Mouse (Mus musculus): ENCODE measurements around the gene Ccnb1ip1.

The Ccnb1ip1 gene

GRCm38 (mm10) chr14:50782166-50782565, 25.4 kb downstream of the Ccnb1ip1 start:
- no peak for DNase-seq

DNA sequence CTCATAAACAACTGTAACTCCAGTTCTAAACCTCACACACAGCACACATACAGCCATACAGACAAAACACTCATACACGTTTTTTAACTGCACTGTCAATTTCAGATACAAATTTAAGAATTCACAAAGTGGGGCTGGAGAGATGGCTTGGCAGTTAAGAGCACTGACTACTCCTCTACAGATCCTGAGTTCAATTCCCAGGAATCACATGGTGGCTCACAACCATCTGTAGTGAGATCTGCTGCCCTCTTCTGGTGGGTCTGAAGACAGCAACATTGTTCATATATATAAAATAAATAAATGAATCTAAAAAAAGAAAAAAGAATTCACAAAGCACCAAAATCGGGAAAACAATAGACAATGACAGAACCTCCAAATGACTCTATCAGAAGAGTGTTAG, 36.2 kb downstream of the Ccnb1ip1 start:
- DNase-seq = no peak

DNA sequence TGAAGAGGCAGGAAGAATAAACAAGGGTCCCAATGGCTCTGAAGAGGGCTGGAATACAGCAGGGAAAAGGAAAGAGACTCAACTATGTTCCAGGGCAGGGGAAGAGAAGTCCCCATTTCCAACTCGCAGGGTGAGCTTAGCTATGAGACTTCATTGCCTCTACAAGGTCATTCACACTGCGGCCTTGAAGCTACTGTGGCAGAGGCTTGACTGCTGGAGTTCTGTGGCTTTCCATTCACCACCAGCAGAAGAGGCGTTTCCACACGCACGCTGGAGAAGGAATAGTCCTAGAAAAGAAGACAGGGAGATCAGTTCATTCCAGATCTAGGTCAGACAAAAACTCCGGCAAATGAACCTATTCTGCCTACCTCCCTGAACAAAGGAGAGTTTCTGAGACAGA, 41.8 kb downstream of the Ccnb1ip1 start:
- no peak for DNase-seq

DNA sequence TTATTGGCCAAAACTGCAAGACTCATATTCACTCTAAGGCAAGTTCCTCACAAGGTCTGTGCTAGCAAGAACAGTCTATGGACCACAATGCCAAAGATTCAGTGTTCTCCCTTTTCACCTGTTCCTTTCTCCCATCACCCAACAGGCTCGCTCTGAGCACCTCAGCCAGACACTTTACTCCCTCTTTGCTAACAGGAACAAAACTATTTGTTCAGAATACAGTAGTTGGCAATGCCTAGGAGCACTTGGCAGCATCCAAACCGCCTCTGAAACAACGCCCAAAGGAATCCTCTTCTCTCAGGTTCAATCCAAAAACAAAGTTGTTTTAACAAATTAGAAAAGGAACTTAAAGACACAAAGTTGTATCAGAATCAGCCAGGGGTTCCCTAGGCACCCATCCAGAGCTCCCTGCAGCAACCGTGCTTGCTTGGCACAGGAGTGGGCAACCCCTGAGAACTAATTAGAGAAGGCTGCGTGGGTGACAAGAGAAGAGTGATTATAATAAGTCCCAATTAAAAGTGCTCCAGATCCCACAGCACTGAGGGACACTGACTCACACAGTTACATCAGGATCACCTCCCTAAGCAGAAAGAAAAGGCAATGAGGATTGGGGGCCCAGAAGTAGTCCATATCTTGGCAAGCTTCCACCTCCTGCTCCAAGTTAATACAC, 49.0 kb downstream of the Ccnb1ip1 start:
- no peak for DNase-seq

- DNase-seq = no peak
Observed at GRCm38 (mm10) chr14:50744994-50745393, 62.5 kb downstream of the Ccnb1ip1 start, which contains the start of gene Olfr749. Gene Olfr749, minus strand, starts transcription at chr14:50745094.

GRCm38 (mm10) chr14:50741584-50741983, 65.9 kb downstream of the Ccnb1ip1 start:
- DNase-seq = no peak

DNA sequence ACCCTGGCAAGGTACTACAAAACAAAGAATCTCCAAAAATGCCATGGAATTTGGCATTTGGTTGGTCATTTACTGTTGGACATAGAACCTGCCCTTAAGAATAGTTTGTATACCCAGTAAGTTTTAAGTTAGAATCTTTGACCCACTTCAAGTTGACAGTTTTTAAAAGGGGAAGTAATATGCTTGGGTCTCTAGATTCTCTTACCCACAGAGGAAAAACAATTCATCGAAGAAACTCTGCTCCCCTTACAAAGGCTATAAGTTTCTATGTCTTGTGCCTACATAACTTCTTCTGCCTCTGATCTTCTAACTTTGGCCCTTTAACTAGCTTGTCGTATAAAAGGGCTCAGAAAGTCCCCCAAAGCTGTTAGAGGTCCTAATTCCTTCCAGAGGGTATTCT, 67.2 kb downstream of the Ccnb1ip1 start:
- no peak for DNase-seq

Measured in cerebellum, adult 9-11 months (tissue).